Mouse (Mus musculus) hindbrain, embryonic 14.5 days (tissue): ENCODE results near the gene Gtsf1l. TPM values are rescaled to one million over a fixed set of nuclear protein-coding genes. Genes with fewer than 3 reads are reported as not detected.

Source experiments
- ATAC-seq: fragments of 200-750 bp; cut with Nextera tagmentation; 2 replicates; pipeline ENCODE4 v1.8.0; 2017; ENCODE audit warnings: moderate number of reproducible peaks, mild to moderate bottlenecking, moderate TSS enrichment, moderate library complexity; ENCODE audit not compliant: low FRiP score
- DNase-seq: peaks from one replicate; pipeline ENCODE4 v3.0.0-alpha.2; 2015; ENCODE audit warnings: low spot score
- H3K27ac ChIP-seq: fragments of 300-500 bp; sonication (generic); 2 replicates; pipeline ENCODE4 v1.5.1; 2014; ENCODE audit warnings: mild to moderate bottlenecking, moderate library complexity
- H3K27me3 ChIP-seq: fragments of 300-500 bp; sonication (generic); 2 replicates; pipeline ENCODE4 v1.6.1; 2014; ENCODE audit warnings: mild to moderate bottlenecking, low read length, mixed read lengths; ENCODE audit not compliant: control insufficient read depth, insufficient read depth
- H3K36me3 ChIP-seq: fragments of 300-500 bp; sonication (generic); replicated peaks from 2 replicates; pipeline ENCODE4 v1.6.1; 2014; ENCODE audit not compliant: control insufficient read depth, insufficient read depth
- H3K4me1 ChIP-seq: fragments of 300-500 bp; sonication (generic); replicated peaks from 2 replicates; pipeline ENCODE4 v1.6.1; 2014; ENCODE audit warnings: antibody characterized with exemption, low read length, mixed read lengths; ENCODE audit not compliant: control insufficient read depth, insufficient read depth
- H3K4me2 ChIP-seq: fragments of 300-500 bp; sonication (generic); replicated peaks from 2 replicates; pipeline ENCODE4 v1.6.1; 2014; ENCODE audit warnings: mild to moderate bottlenecking, moderate library complexity
- H3K4me3 ChIP-seq: fragments of 300-500 bp; sonication (generic); replicated peaks from 2 replicates; pipeline ENCODE4 v1.5.1; 2014; ENCODE audit warnings: mild to moderate bottlenecking, low read length
- H3K9ac ChIP-seq: fragments of 300-500 bp; sonication (generic); 2 replicates; pipeline ENCODE4 v1.6.1; 2014
- H3K9me3 ChIP-seq: fragments of 300-500 bp; sonication (generic); 2 replicates; pipeline ENCODE4 v1.6.1; 2016; ENCODE audit warnings: low read length; ENCODE audit not compliant: control insufficient read depth
- WGBS: fragments of 180-500 bp; shearing (Covaris S2); extraction: QIAGEN DNeasy Blood & Tissue Kit; methylation state at CpG from one replicate; pipeline ENCODE4 v1.1.7; 2014; 5-methylcytosine and 5-hydroxymethylcytosine counted together
- polyA plus RNA-seq: library from polyadenylated mRNA; unstranded; fragments of >200 nt; fragmentation: Nextera tagmentation; extraction: Ambion mirVana; gene quantifications from 2 replicates; pipeline ENCODE4 v1.2.1, GENCODE M21; 2014

Gene Gtsf1l
- polyA plus RNA-seq, 1 experiment from 2014 or later = 0.58 TPM

GRCm38 (mm10) chr2:163111413-163112201 lies 24.0 kb upstream of the Gtsf1l start:
- peaks cover 17% of the 10 kb centered on the region for H3K4me1 ChIP-seq
- H3K27me3 ChIP-seq = no peaks in the 10 kb centered on the region
- H3K36me3 ChIP-seq = no peaks in the 10 kb centered on the region
- 20% methylated on average over 16 of the region's 16 CpGs for WGBS
- DNase-seq (peak; percentile 73), ATAC-seq (peak; percentile 51; the same call in 1 of the 2 replicates)
- 0 out of 2 replicates have a peak overlapping the region, but pooled peaks have one; percentile 14 for H3K9ac ChIP-seq
- peak overlapping the region; percentile 24 for H3K4me2 ChIP-seq
- H3K9me3 ChIP-seq = no peaks in the 10 kb centered on the region
- H3K27ac ChIP-seq = peak overlapping the region; percentile 81
- H3K4me3 ChIP-seq = no peak overlapping the region

- H3K4me3 ChIP-seq = no peak overlapping the region
- no peak overlapping the region for H3K4me2 ChIP-seq
- DNase-seq (no peak), ATAC-seq (no peak)
- peaks cover 17% of the 10 kb centered on the region for H3K4me1 ChIP-seq
- H3K9ac ChIP-seq = no peak overlapping the region
- no peaks in the 10 kb centered on the region for H3K36me3 ChIP-seq
- H3K27me3 ChIP-seq = no peaks in the 10 kb centered on the region
- H3K9me3 ChIP-seq = no peaks in the 10 kb centered on the region
- 100% methylated on average over 1 of the region's 1 CpGs for whole genome bisulfite sequencing
- peak overlapping the region; percentile 81 for H3K27ac ChIP-seq
Observed at GRCm38 (mm10) chr2:163110706-163111105, 23.1 kb upstream of the Gtsf1l start.

GRCm38 (mm10) chr2:163108385-163108784 lies 20.7 kb upstream of the Gtsf1l start:
- H3K4me1 ChIP-seq = peaks cover 18% of the 10 kb centered on the region
- H3K36me3 ChIP-seq = no peaks in the 10 kb centered on the region
- H3K4me2 ChIP-seq = no peak overlapping the region
- WGBS = 14% methylated on average over 9 of the region's 9 CpGs
- H3K4me3 ChIP-seq = no peak overlapping the region
- H3K27ac ChIP-seq = no peak overlapping the region
- no peak; the same call in 1 of the 2 replicates for ATAC-seq
- peaks cover 12% of the 10 kb centered on the region for H3K27me3 ChIP-seq
- H3K9ac ChIP-seq = no peak overlapping the region
- H3K9me3 ChIP-seq = no peaks in the 10 kb centered on the region
- DNase-seq = no peak

- H3K27ac ChIP-seq = no peak overlapping the region
Observed at GRCm38 (mm10) chr2:163104086-163104770, 16.6 kb upstream of the Gtsf1l start.

GRCm38 (mm10) chr2:163102900-163103653 lies 15.4 kb upstream of the Gtsf1l start:
- H3K4me3 ChIP-seq = no peak overlapping the region
- no peak for DNase-seq
- no peaks in the 10 kb centered on the region for H3K9me3 ChIP-seq
- 57% methylated on average over 18 of the region's 18 CpGs for WGBS
- no peak overlapping the region for H3K27ac ChIP-seq
- no peaks in the 10 kb centered on the region for H3K36me3 ChIP-seq
- peaks cover 8% of the 10 kb centered on the region; the same call in 1 of the 2 replicates for H3K4me1 ChIP-seq
- no peak overlapping the region for H3K4me2 ChIP-seq
- H3K9ac ChIP-seq = no peak overlapping the region
- H3K27me3 ChIP-seq = peaks cover 25% of the 10 kb centered on the region
- no peak for ATAC-seq

More at GRCm38 (mm10) chr2:163104086-163104770, 16.6 kb upstream of the Gtsf1l start:
- no peak for DNase-seq
- no peak overlapping the region for H3K4me3 ChIP-seq
- no peaks in the 10 kb centered on the region for H3K9me3 ChIP-seq
- H3K9ac ChIP-seq = no peak overlapping the region
- H3K4me1 ChIP-seq = peaks cover 8% of the 10 kb centered on the region; the same call in 1 of the 2 replicates
- no peaks in the 10 kb centered on the region for H3K36me3 ChIP-seq
- ATAC-seq = no peak
- peaks cover 21% of the 10 kb centered on the region for H3K27me3 ChIP-seq
- WGBS = 67% methylated on average over 13 of the region's 13 CpGs
- H3K4me2 ChIP-seq = no peak overlapping the region

DNA sequence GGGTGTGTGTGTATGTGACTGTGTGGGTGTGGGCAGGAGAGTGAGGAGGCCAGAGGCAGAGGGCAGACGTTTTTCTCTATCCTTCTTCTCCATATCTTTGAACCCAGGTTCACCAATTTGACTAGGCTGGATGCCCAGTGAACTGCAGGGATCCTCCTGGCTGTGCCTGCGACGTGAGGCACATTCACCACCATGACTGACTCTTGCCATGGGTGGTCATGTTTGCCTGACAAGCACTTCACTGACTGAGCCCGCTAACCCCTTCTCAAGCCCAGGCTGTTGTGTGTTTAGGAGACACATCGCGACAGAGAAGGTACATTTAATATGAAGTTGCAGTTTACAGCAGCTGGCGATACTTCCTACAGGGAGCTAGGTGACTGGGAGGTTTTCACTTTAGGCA lies 14.6 kb upstream of the Gtsf1l start:
- Histone ChIP-seq H3K9me3 (no peaks in the 10 kb centered on the region), H3K4me3 (no peak overlapping the region), H3K4me2 (no peak overlapping the region), H3K9ac (no peak overlapping the region), H3K27me3 (peaks cover 25% of the 10 kb centered on the region), H3K36me3 (no peaks in the 10 kb centered on the region), H3K27ac (no peak overlapping the region), H3K4me1 (peaks cover 8% of the 10 kb centered on the region; the same call in 1 of the 2 replicates)
- DNase-seq (no peak), ATAC-seq (no peak)
- WGBS = 58% methylated on average over 7 of the region's 7 CpGs

GRCm38 (mm10) chr2:163101646-163102203 lies 14.1 kb upstream of the Gtsf1l start:
- no peaks in the 10 kb centered on the region for H3K36me3 ChIP-seq
- peaks cover 25% of the 10 kb centered on the region for H3K27me3 ChIP-seq
- no peaks in the 10 kb centered on the region for H3K9me3 ChIP-seq
- ATAC-seq (peak; percentile 27; the same call in 1 of the 2 replicates), DNase-seq (peak; percentile 82)
- no peak overlapping the region for H3K4me3 ChIP-seq
- H3K27ac ChIP-seq = no peak overlapping the region
- H3K4me1 ChIP-seq = peaks cover 8% of the 10 kb centered on the region; the same call in 1 of the 2 replicates
- H3K9ac ChIP-seq = no peak overlapping the region
- no peak overlapping the region for H3K4me2 ChIP-seq
- WGBS = 4% methylated on average over 10 of the region's 10 CpGs

DNA sequence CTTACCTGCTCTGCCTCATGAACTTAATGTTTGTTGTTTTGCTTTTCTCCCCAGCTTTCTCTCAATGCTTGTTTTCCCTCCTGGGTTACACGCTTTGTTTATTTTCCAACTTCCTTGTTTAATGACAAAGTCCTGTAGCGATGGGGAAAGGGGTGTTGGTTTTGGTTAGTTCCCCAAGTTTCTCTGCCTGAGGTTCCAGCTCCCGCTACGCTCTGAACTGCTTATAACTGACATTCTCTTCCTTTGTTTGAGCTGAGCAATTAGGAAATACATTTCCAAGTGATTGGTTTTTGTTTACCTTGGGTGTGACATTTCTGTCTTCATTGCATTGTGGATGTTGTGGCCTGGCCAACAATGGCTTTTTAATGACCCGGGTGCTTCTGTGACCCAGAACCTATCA lies 12.9 kb upstream of the Gtsf1l start:
- WGBS = 69% methylated on average over 5 of the region's 5 CpGs
- Histone ChIP-seq H3K36me3 (no peaks in the 10 kb centered on the region), H3K27ac (no peak overlapping the region), H3K4me2 (no peak overlapping the region), H3K27me3 (peaks cover 25% of the 10 kb centered on the region), H3K9ac (no peak overlapping the region), H3K4me3 (no peak overlapping the region), H3K4me1 (peaks cover 8% of the 10 kb centered on the region; the same call in 1 of the 2 replicates), H3K9me3 (no peaks in the 10 kb centered on the region)
- ATAC-seq (no peak), DNase-seq (no peak)
